Comparison of ENCODE assay signal across 23 mouse cellular contexts in the genomic region with DNA sequence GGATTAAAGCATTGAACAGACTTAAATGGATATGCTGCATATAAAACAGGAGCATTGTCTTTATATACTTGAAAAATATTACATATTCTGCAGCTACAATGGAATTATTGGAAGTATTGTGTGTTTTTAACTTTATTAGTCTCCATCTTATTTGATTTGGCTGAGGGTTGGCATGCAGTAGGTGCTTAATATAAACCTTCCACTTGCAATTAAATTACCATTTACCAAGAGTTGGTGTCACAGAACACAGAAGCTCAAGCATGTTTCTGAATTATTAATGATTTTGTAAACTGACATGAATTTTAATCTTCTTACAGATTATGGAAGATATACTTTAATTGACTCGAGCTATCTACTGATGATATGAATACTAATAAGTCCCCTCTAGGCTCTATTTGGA.
"Had no signal": no experiment of that assay in that cellular context is flagged by ENCODE, and none has a peak within 500 bp of the region (broad histone marks: within the 10 kb centered on the region; RNA-seq: fewer than 3 reads in every experiment).

No protein-coding gene starts in this region.

- H3K36me3 ChIP-seq: limb, embryonic 12.5 days; limb, embryonic 15.5 days; neural tube, embryonic 13.5 days; stomach, embryonic 15.5 days had no signal

- H3K27ac ChIP-seq: kidney, postnatal 0 days; layer of hippocampus, adult 2 months; left cerebral cortex, adult 2 months; limb, embryonic 12.5 days; limb, embryonic 15.5 days; liver, embryonic 14.5 days; macrophage; neural tube, embryonic 13.5 days; stomach, embryonic 15.5 days had no signal

- H3K4me2 ChIP-seq: limb, embryonic 12.5 days; limb, embryonic 15.5 days; liver, embryonic 11.5 days; lung, embryonic 14.5 days; neural tube, embryonic 13.5 days; stomach, embryonic 15.5 days had no signal

- H3K4me1 ChIP-seq: limb, embryonic 12.5 days; limb, embryonic 15.5 days; neural tube, embryonic 13.5 days; stomach, embryonic 15.5 days had no signal

- H3K27me3 ChIP-seq: limb, embryonic 12.5 days; limb, embryonic 15.5 days; neural tube, embryonic 13.5 days; stomach, embryonic 15.5 days had no signal

- DNase-seq: kidney, adult 2 months; kidney, postnatal 25 days; layer of hippocampus, postnatal 36 days; left cerebral cortex, postnatal 4 days; liver, postnatal 0 days; lung, embryonic 14.5 days; retina, postnatal 1 day; right cerebral cortex, postnatal 25 days; spleen, adult 18-20 months; thymus, postnatal 36 days had no signal

- H3K9ac ChIP-seq: limb, embryonic 12.5 days; limb, embryonic 15.5 days; liver, embryonic 14.5 days; liver, postnatal 0 days; lung, embryonic 14.5 days; neural tube, embryonic 13.5 days; stomach, embryonic 15.5 days had no signal

- ATAC-seq: intestine, postnatal 0 days; liver, postnatal 0 days; lung, postnatal 0 days had no signal

- H3K9me3 ChIP-seq: limb, embryonic 12.5 days; limb, embryonic 15.5 days; neural tube, embryonic 13.5 days; stomach, embryonic 15.5 days had no signal

- H3K4me3 ChIP-seq: layer of hippocampus, adult 2 months; left cerebral cortex, adult 2 months; limb, embryonic 12.5 days; limb, embryonic 15.5 days; myocyte; neural tube, embryonic 13.5 days; stomach, embryonic 15.5 days had no signal
